Mouse (Mus musculus): Measurements from ENCODE around the gene Rpp14. TPM values are rescaled to one million over a fixed set of nuclear protein-coding genes. Genes with fewer than 3 reads are reported as not detected.
"Not testable (repeated sequence)": the region's sequence is repeated elsewhere in the genome, so short reads cannot be mapped to it uniquely, and the experiment has no call there.

The Rpp14 gene
- total RNA-seq, 2 experiments from 2014 or later, result 24.4 to 24.7 TPM

DNA sequence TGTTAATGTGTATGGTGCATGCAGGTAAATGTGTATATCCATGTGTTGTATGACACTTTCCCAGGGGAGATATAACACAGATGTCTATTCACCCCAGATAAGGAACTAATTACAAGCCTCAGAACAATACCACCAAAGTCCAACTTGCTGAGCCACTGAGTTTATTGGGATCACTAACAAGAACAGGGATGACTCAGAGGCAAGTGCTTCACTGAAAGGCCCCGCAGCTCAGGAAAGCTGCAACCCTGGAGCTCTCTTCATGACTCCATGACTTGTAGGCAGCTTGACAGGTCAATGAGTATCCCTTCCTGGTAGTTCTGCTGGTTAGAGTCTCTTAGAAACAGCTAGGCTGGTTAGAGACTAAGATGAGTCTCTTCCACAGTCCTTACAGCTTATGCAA is 28.8 kb downstream of the Rpp14 start:
- intact Hi-C loops (cut with DNase I), result no loop called here
- no peak for DNase-seq

- DNase-seq, result no peak
- intact Hi-C loops (cut with DNase I), result no loop called here
Observed at GRCm38 (mm10) chr14:8111545-8111944, 31.4 kb downstream of the Rpp14 start.

DNA sequence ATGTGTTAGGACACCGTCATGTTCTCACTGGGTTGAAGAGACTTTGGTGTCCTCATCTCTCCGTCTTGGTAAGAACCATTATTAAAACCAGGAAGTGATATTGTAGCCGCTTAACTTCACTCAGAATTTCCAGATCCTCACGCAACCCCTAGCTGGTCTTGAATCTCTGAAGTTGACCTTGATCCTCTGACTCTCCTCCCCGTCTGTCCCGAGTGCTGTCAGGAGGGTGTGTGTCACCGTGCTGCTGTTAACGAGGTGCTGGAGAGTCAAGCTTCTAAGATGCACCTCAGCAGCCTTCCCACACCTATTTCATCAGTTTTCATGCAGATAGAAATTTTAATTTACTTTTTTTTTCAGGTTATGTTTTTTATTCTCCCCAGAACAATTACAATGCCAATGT is 31.9 kb downstream of the Rpp14 start:
- no peak for DNase-seq
- intact Hi-C loops (cut with DNase I), result no loop called here

GRCm38 (mm10) chr14:8113616-8114015 is 33.4 kb downstream of the Rpp14 start:
- intact Hi-C loops (cut with DNase I), result no loop called here
- no peak for DNase-seq

DNA sequence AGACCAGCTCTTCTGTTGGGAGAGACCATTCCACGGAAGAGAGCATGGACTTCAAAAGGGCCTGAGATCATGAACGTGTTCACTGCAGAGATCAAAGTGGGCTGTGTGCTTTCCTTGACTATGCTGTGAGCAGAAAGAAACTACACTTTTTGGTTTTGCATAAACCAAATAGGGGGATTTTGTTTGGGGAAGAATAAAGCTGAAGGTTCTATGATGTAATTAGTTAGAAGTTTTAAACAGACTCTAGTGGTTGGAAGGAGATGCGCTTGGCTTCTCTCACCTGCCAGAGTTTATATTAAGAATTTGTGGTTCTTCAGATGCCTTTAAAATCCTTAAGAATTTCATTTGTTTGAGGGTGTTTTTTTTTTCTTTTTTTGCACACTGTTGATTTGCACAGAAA is 34.1 kb downstream of the Rpp14 start:
- no peak for DNase-seq
- intact Hi-C loops (cut with DNase I), result no loop called here

DNA sequence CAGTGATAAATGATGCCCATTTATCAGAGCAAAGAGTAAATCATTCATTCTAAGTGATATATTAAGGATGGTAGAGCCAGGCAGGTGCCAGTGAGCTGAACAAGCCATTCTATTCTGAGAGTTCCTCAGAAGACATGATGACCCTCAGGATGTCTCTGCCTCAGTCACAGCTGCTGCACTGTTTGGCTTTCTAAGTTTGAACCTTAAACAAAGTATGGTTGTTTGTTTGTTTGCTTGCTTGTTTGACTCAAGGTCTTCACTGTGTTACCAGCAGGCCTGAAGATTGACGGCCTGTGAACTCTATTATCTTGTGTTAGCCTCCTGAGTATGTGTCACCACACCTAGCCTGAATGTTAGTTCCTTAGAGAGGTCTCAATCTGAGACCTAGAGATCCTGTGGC is 34.6 kb downstream of the Rpp14 start:
- intact Hi-C loops (cut with DNase I), result no loop called here
- DNase-seq, result no peak

DNA sequence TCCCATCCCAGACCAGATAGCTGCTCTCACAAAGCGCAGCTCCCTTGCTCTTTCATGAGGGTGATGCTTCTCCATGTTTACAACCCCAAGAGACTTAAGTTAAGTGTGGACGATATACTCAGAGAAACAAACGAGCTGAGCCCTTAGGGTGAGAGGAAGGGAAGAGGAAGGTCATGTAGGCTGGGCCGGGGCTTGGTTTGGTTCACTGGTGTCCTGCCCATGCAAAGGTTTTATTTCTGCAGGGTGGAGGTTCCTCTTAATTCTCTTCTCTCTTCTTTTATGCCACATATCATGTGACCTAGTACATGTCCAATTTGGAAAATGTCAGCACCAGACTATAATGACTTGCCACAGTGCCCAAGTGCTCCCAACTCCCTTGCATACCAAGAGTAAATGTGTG is 35.6 kb downstream of the Rpp14 start:
- intact Hi-C loops (cut with DNase I), result no loop called here

DNA sequence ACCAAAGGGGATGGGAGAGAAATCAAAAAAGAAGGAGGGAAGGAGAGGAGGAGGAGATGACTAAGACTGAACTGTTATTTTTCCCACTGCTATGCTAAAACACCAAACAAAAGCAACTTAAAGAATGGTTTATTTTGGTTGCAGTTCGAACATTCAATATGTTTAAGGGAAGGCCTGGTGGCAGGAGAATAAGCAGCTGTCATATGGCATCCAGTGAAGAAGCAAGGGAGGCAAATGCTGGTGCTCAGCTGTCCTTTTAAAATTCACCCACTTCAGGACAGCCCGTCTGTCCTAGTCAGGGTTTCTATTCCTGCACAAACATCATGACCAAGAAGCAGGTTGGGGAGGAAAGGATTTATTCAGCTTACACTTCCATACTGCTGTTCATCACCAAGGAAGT is 37.2 kb downstream of the Rpp14 start:
- intact Hi-C loops (cut with DNase I), result no loop called here
- DNase-seq, result no peak

More for the DNA sequence above, 35.6 kb downstream of the Rpp14 start:
- no peak for DNase-seq

- no peak for DNase-seq
- intact Hi-C loops (cut with DNase I), result no loop called here
Observed at GRCm38 (mm10) chr14:8119454-8119853, 39.3 kb downstream of the Rpp14 start.

DNA sequence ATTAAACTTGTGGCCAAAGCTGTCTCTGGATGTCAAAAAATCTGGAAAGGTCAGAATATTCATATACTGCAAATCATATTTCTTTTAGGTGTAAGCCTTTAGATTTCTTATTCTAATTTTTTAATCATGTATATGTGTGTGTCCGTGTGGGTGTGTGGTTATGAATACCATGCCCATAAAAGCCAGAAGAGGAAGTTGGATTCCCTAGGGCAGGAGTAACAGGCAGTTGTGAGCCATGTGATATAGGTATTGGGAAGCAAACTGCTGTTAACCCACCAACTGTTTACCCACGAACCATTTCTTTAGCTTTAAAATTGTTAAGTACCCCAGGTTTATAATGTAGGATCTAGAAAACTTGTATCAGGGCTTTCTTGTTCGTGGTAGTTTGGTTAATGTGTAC is 39.7 kb downstream of the Rpp14 start:
- intact Hi-C loops (cut with DNase I), result no loop called here
- DNase-seq, result no peak

GRCm38 (mm10) chr14:8123141-8123540 is 43.0 kb downstream of the Rpp14 start:
- DNase-seq, result no peak
- intact Hi-C loops (cut with DNase I), result no loop called here

DNA sequence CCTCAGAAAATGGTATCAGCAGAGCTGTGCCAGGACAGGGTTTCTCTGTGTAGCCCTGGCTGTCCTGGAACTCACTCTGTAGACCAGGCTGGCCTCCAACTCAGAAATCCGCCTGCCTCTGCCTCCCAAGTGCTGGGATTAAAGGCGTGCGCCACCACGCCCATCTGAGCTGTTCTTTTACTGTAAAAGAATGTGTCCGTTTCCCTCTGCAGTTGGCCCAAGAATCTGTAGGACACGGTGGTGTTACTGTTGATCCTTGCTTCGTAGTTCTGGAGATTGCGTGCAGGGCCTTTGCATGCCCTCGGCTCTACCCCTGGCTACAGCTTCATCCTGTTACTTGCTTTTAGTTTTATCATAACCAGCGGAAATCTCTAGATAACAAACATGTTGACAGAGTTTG is 43.4 kb downstream of the Rpp14 start:
- intact Hi-C loops (cut with DNase I); DNase-seq: not testable (repeated sequence)

DNA sequence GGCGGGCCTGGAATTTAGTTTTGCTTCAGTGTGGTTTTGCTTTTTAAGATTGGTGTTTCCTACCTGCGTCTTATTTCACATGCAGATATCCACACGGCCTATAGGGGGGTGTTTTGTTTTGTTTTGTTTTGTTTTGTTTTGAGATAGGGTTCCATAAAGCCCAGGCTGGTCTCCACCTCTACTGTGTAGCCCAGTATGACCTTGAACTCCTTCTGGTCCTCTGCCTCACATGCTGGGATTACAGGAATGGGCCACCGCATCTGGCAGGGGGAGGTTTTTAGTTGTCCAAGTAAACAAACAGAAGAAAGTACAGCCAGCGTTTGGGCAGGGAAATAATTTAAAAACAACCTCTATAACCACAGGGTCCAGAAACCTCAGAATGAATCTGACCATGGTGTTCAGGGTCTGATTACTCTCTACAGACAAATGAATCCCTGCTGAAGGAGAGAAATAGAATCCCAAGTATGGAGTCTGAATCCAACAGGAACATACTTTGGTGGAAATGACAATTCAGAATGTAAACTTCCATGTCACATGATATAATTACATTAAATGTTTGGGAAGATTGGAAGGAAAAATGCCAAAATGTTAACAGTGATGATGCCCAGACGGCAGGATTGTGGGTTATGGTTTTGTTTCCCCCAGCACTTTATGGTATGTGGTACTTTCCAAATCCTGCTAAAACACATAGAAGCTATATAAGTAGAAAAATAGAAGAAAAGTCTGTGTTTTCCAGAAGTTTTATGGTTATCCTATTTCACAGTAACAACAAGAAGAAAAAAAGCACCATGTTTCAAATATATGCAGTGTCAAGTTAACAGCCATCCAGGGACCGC is 44.1 kb downstream of the Rpp14 start:
- no peak for DNase-seq
- intact Hi-C loops (cut with DNase I), result no loop called here

GRCm38 (mm10) chr14:8127971-8128370 is 47.8 kb downstream of the Rpp14 start:
- intact Hi-C loops (cut with DNase I), result no loop called here
- no peak for DNase-seq

GRCm38 (mm10) chr14:8132789-8133188 is 52.6 kb downstream of the Rpp14 start:
- intact Hi-C loops (cut with DNase I), result no loop called here
- no peak for DNase-seq

DNA sequence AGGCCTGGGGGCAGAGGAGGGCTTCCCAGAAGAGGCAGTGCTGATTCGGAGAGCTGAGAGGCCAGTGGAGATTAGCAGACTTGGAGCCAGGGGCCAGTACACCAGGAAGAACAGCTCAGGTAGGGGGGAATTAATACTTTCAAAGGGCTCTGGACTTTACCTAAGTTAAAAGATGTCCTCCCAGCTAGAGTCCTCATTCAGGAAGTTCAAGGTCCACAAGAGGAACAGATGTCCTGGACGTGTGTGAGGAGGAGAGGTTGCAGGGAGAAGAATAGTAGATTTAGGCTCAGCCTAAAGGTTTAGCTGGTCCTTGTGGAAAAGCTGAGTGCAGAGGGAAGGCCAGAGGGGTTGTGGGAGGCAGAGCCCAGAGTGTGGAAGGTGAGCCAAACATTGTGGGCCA is 54.1 kb downstream of the Rpp14 start:
- no peak for DNase-seq
- intact Hi-C loops (cut with DNase I), result no loop called here

DNA sequence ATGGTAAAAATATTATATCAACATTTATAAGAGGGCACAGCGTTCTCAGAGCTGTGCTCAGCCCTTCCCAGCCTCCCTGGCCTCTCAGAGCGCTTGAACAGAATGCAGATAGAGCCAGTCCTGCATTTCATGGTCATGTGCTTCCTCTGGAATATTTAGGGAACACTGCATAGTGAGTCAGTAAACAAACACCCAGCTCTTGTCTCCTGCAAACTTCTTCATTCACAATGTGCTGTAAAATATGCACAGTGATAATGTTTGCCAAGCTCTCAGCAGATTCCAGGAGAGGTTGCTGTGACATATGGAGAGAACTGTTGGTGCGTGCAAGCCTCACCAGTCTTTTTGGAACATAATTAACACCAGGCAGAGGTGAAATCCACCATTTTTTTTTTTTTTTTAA is 55.0 kb downstream of the Rpp14 start:
- DNase-seq, result no peak
- intact Hi-C loops (cut with DNase I), result no loop called here

- intact Hi-C loops (cut with DNase I), result no loop called here
- no peak for DNase-seq
Observed at GRCm38 (mm10) chr14:8139724-8140710, 59.9 kb downstream of the Rpp14 start.

DNA sequence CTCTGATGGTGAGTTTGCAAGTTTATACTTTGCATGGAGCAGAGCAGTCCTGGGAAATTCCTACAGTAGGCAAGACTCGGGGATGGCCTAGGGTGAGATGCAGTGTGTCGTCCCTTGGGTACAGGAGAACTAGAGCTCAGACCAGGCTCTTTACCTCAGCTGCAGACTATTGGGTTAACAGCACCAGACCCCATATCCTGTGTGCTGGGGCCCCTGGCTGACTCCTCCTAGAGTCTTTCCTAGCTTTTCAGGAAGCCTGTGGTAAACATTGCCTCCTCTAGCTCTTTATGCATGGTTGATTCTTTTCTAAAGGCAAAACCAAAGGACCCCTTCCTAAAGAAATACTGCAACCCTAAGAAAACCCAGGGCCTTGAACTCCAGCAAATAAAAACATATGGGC is 61.0 kb downstream of the Rpp14 start:
- intact Hi-C loops (cut with DNase I), result no loop called here
- no peak for DNase-seq

Measured in left cerebral cortex, postnatal 4 days (tissue).